Mouse (Mus musculus) heart, postnatal 0 days (tissue): Measurements from ENCODE around the gene Hist1h2ae.

Experiments used
- CTCF ChIP-seq: IDR thresholded peaks from 2 replicates; pipeline ENCODE4 v1.5.1; 2016; ENCODE audit warnings: antibody characterized with exemption, control low read depth, low read depth
- EP300 ChIP-seq: IDR thresholded peaks from 2 replicates; pipeline ENCODE4 v1.6.1; 2016; ENCODE audit warnings: antibody characterized with exemption, low read depth

GRCm38 (mm10) chr13:23595622-23596372 lies 24.8 kb upstream of the Hist1h2ae start:
- no peak for TF ChIP-seq CTCF
- no peak for TF ChIP-seq EP300
